Mouse (Mus musculus): ENCODE measurements around the gene Pou3f3. TPM values are rescaled to one million over a fixed set of nuclear protein-coding genes. Genes with fewer than 3 reads are reported as not detected.

Gene Pou3f3
- polyA plus RNA-seq, 1 experiment, result not detected

DNA sequence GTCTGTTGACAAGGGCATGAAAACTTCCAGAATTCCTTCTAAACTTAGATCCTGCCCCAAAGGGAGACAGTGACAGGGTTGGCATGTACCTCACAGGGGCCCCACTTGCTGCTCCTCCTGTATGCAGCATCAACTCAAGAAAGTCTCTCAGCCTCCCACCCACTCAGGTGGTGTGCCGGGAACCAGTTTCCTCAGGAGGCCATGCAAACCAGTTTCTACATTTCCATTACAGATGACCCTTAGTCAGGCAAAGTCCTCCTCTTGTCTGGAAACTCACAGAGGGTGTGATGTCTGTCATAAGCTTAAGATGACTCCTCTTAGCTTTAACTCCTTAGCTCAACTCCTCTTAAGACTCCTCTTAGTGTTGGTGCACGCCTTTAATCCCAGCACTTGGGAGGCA, 29.3 kb downstream of the Pou3f3 start:
- Histone ChIP-seq H3K4me2 (ENCODE audit: low read depth) (no peak overlapping the region), H3K36me3 (ENCODE audit: control insufficient read depth, insufficient read depth) (no peaks in the 10 kb centered on the region), H3K79me2 (ENCODE audit: control insufficient read depth, insufficient read depth) (no peaks in the 10 kb centered on the region), H3K27me3 (ENCODE audit: control insufficient read depth, insufficient read depth, insufficient read length) (no peaks in the 10 kb centered on the region), H3K4me3 (no peak overlapping the region), H3ac (ENCODE audit: control insufficient read depth, insufficient read length) (no peak overlapping the region)
- TF ChIP-seq SRF (IDR thresholded peaks at IDR 0.05; ENCODE audit: control insufficient read depth, insufficient read length, low read depth), result no peak
- no peak for TF ChIP-seq MAX (IDR thresholded peaks at IDR 0.05; ENCODE audit: low read depth)
- TF ChIP-seq REST (IDR thresholded peaks at IDR 0.05; ENCODE audit: insufficient read depth, insufficient read length), result no peak
- TF ChIP-seq MYOG (IDR thresholded peaks at IDR 0.05; ENCODE audit: control insufficient read depth in 1 of 3, insufficient read depth in 1 of 3, insufficient read length in 2 of 3, low read depth in 2 of 3), result no peak
- TF ChIP-seq CEBPB (IDR thresholded peaks at IDR 0.05; ENCODE audit: insufficient read depth, poor library complexity, severe bottlenecking), result no peak
- TF ChIP-seq TCF3 (IDR thresholded peaks at IDR 0.05; ENCODE audit: insufficient read length, low read depth), result no peak
- TF ChIP-seq POLR2A (IDR thresholded peaks at IDR 0.05; ENCODE audit: insufficient read length, low read depth), result no peak
- no peak for TF ChIP-seq TCF12 (IDR thresholded peaks at IDR 0.05; ENCODE audit: insufficient read depth, poor library complexity, severe bottlenecking)
- TF ChIP-seq MYOD1 (IDR thresholded peaks at IDR 0.05; ENCODE audit: control insufficient read depth in 1 of 3, insufficient read length in 2 of 3, low read depth in 2 of 3), result no peak
- no peak for TF ChIP-seq POLR2AphosphoS2 (IDR thresholded peaks at IDR 0.05; ENCODE audit: insufficient read length, low read depth)
- TF ChIP-seq E2F4 (IDR thresholded peaks at IDR 0.05; ENCODE audit: insufficient read depth), result no peak
- TF ChIP-seq USF1 (IDR thresholded peaks at IDR 0.05; ENCODE audit: low read depth), result no peak

DNA sequence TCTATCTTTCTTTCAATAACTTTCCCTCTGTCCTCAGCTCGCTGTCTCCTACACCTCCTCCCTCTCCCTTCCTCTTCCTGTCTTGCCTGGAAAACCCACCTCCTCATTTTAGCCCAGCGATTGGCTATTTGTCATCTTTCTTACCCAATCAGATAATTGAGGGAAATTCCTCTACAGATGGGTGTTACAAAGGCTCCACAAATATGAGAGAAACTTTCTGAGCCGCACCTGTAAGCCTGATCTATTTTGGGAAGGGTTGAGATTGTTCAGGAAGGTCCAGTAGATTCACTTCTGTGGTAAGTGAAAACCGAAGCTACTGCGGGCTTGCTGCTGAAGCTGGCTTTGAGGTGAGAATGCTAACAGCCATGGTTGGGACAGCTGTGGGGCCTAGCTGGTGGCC, 31.6 kb downstream of the Pou3f3 start:
- Histone ChIP-seq H3K27me3 (ENCODE audit: control insufficient read depth, insufficient read depth, insufficient read length) (no peaks in the 10 kb centered on the region), H3K36me3 (ENCODE audit: control insufficient read depth, insufficient read depth) (no peaks in the 10 kb centered on the region), H3ac (ENCODE audit: control insufficient read depth, insufficient read length) (no peak overlapping the region), H3K4me2 (ENCODE audit: low read depth) (no peak overlapping the region), H3K4me3 (no peak overlapping the region), H3K79me2 (ENCODE audit: control insufficient read depth, insufficient read depth) (no peaks in the 10 kb centered on the region)
- TF ChIP-seq MYOD1 (IDR thresholded peaks at IDR 0.05; ENCODE audit: control insufficient read depth in 1 of 3, insufficient read length in 2 of 3, low read depth in 2 of 3), result no peak
- TF ChIP-seq POLR2A (IDR thresholded peaks at IDR 0.05; ENCODE audit: insufficient read length, low read depth), result no peak
- no peak for TF ChIP-seq TCF3 (IDR thresholded peaks at IDR 0.05; ENCODE audit: insufficient read length, low read depth)
- TF ChIP-seq SRF (IDR thresholded peaks at IDR 0.05; ENCODE audit: control insufficient read depth, insufficient read length, low read depth), result no peak
- TF ChIP-seq TCF12 (IDR thresholded peaks at IDR 0.05; ENCODE audit: insufficient read depth, poor library complexity, severe bottlenecking), result no peak
- TF ChIP-seq USF1 (IDR thresholded peaks at IDR 0.05; ENCODE audit: low read depth), result no peak
- no peak for TF ChIP-seq MYOG (IDR thresholded peaks at IDR 0.05; ENCODE audit: control insufficient read depth in 1 of 3, insufficient read depth in 1 of 3, insufficient read length in 2 of 3, low read depth in 2 of 3)
- no peak for TF ChIP-seq POLR2AphosphoS2 (IDR thresholded peaks at IDR 0.05; ENCODE audit: insufficient read length, low read depth)
- TF ChIP-seq E2F4 (IDR thresholded peaks at IDR 0.05; ENCODE audit: insufficient read depth), result no peak

DNA sequence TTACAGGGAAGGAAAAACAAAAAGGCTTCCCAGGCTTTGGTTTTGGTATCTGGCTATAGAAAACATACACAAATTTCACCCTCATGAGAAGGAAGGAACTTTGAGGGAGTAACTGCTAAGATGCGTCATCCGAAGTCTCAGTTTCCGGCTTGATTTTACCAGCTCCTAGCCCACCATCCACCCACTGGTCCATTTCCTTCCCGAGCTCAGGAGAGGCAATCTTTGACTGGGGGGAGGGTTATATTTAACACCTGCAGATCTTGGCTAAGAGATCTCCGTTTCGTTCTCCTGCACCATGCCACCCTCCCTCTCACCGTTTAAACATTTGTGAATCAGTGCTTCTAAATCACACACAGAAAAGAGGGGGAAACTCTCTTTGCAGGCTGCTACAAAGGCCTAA, 32.1 kb downstream of the Pou3f3 start:
- TF ChIP-seq MAX (IDR thresholded peaks at IDR 0.05; ENCODE audit: low read depth) (no peak), E2F4 (IDR thresholded peaks at IDR 0.05; ENCODE audit: insufficient read depth) (no peak)
- Histone ChIP-seq H3K27me3 (ENCODE audit: control insufficient read depth, insufficient read depth, insufficient read length) (no peaks in the 10 kb centered on the region), H3K36me3 (ENCODE audit: control insufficient read depth, insufficient read depth) (no peaks in the 10 kb centered on the region), H3K79me2 (ENCODE audit: control insufficient read depth, insufficient read depth) (no peaks in the 10 kb centered on the region), H3K4me3 (no peak overlapping the region), H3K4me2 (ENCODE audit: low read depth) (no peak overlapping the region), H3ac (ENCODE audit: control insufficient read depth, insufficient read length) (no peak overlapping the region)

GRCm38 (mm10) chr1:42741383-42742241, 46.0 kb downstream of the Pou3f3 start:
- Histone ChIP-seq H3K4me2 (ENCODE audit: low read depth) (no peak overlapping the region), H3K79me2 (ENCODE audit: control insufficient read depth, insufficient read depth) (no peaks in the 10 kb centered on the region), H3K36me3 (ENCODE audit: control insufficient read depth, insufficient read depth) (no peaks in the 10 kb centered on the region), H3K4me3 (no peak overlapping the region), H3ac (ENCODE audit: control insufficient read depth, insufficient read length) (no peak overlapping the region), H3K27me3 (ENCODE audit: control insufficient read depth, insufficient read depth, insufficient read length) (no peaks in the 10 kb centered on the region)
- no peak for TF ChIP-seq POLR2A (IDR thresholded peaks at IDR 0.05; ENCODE audit: insufficient read length, low read depth)
- no peak for TF ChIP-seq USF1 (IDR thresholded peaks at IDR 0.05; ENCODE audit: low read depth)
- TF ChIP-seq REST (IDR thresholded peaks at IDR 0.05; ENCODE audit: insufficient read depth, insufficient read length), result no peak
- TF ChIP-seq MYOG (IDR thresholded peaks at IDR 0.05; ENCODE audit: control insufficient read depth in 1 of 3, insufficient read depth in 1 of 3, insufficient read length in 2 of 3, low read depth in 2 of 3), result no peak
- TF ChIP-seq TCF12 (IDR thresholded peaks at IDR 0.05; ENCODE audit: insufficient read depth, poor library complexity, severe bottlenecking), result no peak
- no peak for TF ChIP-seq CEBPB (IDR thresholded peaks at IDR 0.05; ENCODE audit: insufficient read depth, poor library complexity, severe bottlenecking)
- TF ChIP-seq MAX (IDR thresholded peaks at IDR 0.05; ENCODE audit: low read depth), result no peak
- TF ChIP-seq POLR2AphosphoS2 (IDR thresholded peaks at IDR 0.05; ENCODE audit: insufficient read length, low read depth), result no peak
- TF ChIP-seq TCF3 (IDR thresholded peaks at IDR 0.05; ENCODE audit: insufficient read length, low read depth), result no peak
- no peak for TF ChIP-seq MYOD1 (IDR thresholded peaks at IDR 0.05; ENCODE audit: control insufficient read depth in 1 of 3, insufficient read length in 2 of 3, low read depth in 2 of 3)
- no peak for TF ChIP-seq E2F4 (IDR thresholded peaks at IDR 0.05; ENCODE audit: insufficient read depth)
- TF ChIP-seq SRF (IDR thresholded peaks at IDR 0.05; ENCODE audit: control insufficient read depth, insufficient read length, low read depth), result no peak

DNA sequence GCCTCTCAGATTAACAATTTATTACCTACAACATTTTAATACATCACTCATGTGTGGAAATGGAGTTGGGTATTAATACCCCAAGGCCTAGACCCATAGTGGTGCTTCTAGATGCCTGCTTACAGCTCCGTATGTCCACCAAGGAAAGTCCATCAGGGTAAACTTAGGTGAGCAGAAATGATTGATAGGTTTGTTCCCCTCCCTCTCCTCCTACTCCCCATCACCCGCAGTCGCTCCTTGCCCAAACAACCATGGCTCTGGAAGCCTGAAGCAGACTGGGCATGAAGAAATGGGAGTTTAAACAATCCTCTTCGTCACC, 46.6 kb downstream of the Pou3f3 start:
- Histone ChIP-seq H3ac (ENCODE audit: control insufficient read depth, insufficient read length) (no peak overlapping the region), H3K79me2 (ENCODE audit: control insufficient read depth, insufficient read depth) (no peaks in the 10 kb centered on the region), H3K36me3 (ENCODE audit: control insufficient read depth, insufficient read depth) (no peaks in the 10 kb centered on the region), H3K4me2 (ENCODE audit: low read depth) (no peak overlapping the region), H3K4me3 (no peak overlapping the region), H3K27me3 (ENCODE audit: control insufficient read depth, insufficient read depth, insufficient read length) (no peaks in the 10 kb centered on the region)
- no peak for TF ChIP-seq REST (IDR thresholded peaks at IDR 0.05; ENCODE audit: insufficient read depth, insufficient read length)
- TF ChIP-seq POLR2A (IDR thresholded peaks at IDR 0.05; ENCODE audit: insufficient read length, low read depth), result no peak
- TF ChIP-seq SRF (IDR thresholded peaks at IDR 0.05; ENCODE audit: control insufficient read depth, insufficient read length, low read depth), result no peak
- no peak for TF ChIP-seq TCF12 (IDR thresholded peaks at IDR 0.05; ENCODE audit: insufficient read depth, poor library complexity, severe bottlenecking)
- TF ChIP-seq MYOG (IDR thresholded peaks at IDR 0.05; ENCODE audit: control insufficient read depth in 1 of 3, insufficient read depth in 1 of 3, insufficient read length in 2 of 3, low read depth in 2 of 3), result no peak
- no peak for TF ChIP-seq E2F4 (IDR thresholded peaks at IDR 0.05; ENCODE audit: insufficient read depth)
- no peak for TF ChIP-seq CEBPB (IDR thresholded peaks at IDR 0.05; ENCODE audit: insufficient read depth, poor library complexity, severe bottlenecking)
